Mouse (Mus musculus) cerebellum, postnatal 14 days (tissue): ENCODE measurements around the gene BC005537.
A peak's percentile ranks its signal among the peaks of the same experiment; 100 is the strongest.

Experiments used
- DNase-seq, 2 experiments: peaks; one replicate each; pipeline ENCODE4 v3.0.0; 2021; ENCODE audit warnings: mixed read lengths in 2 of 2

Gene BC005537

DNA sequence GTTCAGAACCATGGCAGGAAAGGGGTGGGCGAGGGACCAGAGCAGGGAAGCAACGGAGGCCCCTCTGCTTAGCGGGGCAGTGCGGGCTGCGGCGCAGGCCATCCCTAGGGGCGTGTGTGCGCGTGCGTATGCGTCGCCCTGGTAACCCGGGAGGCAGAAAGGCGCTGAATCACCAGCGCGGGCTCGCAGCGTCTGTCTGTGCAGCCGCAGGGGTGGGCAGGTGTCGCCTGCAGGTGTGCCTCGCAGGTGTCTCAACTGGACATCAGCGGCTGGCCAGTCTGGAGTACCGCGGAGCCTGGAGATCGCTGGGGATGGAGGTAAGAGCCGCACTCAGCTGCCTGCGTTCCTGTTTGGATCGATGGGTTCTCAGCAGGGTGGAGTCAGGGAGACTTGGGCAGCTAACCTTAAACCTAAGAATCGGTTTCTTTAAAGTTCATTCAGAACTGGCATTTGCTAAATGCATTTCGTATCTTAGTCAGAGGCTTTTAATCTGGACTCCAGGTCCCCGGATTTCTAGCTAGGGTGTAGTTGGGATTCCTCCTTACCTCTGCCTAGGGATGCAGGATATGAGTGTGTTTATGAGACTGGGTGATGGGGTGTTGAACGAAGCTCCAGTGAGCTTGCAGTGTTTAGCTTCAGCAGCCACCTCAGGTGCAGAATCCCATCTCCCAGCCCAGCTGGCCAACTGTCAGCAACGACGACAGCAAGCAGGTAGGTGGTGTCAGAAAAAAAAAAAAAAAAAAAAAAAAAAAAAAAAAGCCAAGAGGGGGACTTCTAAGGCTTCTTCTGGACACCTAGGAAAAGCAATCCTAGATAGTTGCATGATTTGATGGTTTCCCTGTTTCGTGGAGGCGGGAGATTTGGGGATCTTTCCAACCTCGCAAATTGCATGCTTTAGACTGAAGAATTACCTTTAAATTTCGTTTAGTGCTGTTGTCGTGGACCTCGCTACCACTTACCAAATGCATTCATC is 43.8 kb downstream of the BC005537 start, which contains the start of gene D130043K22Rik:
Gene D130043K22Rik, plus strand, starts transcription at position 153 of the 973 bp plus-strand sequence.
- peak; percentile 58 to 69 for DNase-seq

DNA sequence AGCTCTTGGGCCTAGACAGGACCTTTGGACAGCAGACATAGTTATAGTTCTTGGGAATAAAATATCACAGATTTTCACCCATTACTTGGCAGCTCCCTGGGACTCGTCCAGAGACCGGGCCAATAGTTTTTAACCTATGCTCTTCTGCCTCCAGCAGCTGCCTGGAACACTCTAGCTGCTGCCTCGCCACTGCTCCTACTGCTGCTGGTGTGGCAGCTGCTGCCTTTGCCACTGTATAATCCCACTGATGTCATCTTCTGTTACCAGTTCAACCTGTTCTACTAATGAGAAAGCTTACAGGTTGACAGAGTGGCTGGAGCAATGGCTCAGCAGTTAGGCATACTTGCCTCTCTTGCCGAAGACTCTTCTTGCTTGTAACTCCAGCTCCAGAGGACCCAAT is 47.9 kb downstream of the BC005537 start:
- no peak for DNase-seq

DNA sequence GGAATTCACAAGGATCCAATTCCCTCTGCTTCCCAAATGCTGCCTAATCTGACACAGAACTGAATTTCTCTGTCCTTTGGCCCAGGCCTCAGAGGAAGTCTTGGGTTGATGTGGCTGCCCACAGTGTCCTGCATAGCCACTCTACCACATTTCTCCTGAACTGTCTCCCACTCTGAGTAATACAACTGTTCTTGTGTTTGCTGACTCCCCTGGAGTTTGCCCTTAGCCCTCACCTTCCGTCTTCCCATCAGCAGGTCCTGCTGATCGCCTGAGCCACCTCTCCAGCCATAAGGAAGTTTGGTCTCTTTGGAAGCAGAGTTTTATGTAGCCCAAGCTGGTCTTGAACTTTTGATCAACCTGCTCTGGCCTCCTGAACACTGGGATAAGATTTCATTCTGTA is 50.5 kb downstream of the BC005537 start:
- DNase-seq, result no peak

DNA sequence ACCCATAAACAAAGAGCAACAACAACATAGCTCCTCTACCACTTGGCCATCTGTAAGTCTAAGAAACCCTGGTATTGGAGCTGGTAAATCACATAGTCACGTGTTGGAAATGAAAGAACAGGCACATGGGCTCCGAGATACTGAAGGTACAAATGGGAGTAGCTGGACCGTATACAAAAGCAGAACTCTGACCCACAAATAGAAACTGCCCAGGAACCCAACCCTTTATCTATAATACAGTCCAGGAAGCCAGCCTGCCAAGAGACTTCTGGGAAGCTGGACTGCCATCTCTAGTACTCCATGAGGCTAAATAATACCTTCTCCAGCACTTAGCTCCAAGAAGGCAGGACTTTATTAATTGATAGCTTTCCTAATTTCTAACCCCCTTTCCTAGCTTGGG is 51.1 kb downstream of the BC005537 start:
- no peak for DNase-seq

DNA sequence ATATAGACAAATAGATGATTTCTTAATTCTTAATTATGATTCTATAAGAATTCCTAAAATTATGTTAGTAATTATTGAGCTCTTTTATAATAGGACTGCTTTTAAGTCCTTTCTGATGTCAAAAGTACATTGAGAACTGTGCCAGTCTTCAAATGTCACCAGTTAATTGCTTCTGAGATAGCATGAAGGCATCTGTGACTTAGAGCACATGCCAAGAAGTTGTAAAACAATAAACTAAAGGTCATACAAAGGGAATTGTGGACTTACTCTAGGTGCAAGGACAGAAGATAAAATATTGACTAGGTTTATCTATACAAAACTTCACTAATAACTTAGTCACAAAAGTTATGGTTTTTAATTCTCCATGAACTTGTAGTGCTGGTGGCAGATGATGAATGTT is 57.7 kb downstream of the BC005537 start:
- DNase-seq, result no peak

DNA sequence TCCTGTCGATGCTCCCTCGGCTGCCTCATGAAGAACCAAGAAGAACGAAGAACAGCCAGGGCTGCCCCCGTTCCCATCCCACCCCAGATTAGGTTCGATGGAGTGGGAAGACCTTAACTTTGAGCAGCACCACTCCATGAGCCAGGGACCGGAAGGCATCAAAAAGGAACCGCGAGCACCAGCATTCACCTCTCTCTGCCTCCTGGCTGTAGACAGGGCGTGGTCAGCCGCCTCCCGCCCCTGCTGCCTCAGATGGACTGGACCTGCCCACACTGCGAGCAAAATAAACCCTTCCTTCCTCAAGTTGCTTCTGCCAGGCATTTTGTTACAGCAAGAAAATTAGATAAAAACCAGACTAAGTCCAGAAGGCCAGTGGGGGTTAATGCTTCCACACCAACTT is 59.6 kb downstream of the BC005537 start:
- DNase-seq, result no peak

DNA sequence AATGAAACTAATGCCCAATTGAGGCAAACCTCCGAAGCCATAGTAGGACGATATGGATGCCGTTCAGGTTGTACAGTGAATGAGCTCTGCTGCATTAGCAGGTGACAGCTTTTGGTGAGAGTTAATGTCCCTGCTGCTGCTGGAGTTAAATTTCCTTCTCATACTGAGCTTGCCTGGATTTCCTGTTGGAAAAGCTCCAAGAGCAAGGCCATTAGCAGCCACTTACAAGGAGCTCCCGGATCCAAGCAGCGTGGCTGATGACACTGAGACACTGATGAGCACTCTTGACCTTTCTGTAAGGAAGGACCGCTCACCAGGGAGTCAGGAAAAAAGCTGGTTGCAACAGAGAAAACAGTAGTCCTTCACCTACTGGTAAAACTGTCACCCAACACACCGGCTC is 60.6 kb downstream of the BC005537 start:
- DNase-seq, result no peak

DNA sequence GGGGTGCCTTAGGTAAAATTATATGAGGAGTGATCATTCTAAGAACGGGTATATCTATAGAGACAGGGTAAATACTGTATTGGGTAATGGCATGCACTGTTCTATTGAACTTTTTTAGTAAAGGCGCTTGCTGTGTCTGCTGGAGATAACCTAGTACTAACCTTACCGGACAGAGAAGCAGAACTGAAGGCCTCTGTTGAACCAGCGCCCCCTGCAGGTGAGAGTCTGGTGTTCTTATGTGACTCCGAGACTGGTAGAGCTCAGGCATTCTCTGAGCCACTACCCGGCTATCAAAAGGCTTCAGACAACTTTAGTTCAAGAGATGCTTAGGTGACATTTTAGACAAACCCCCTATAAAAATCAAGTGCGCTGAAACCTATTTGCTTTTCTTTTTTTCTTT is 61.1 kb downstream of the BC005537 start:
- peak; percentile 50 to 73 for DNase-seq
